In genomic region chr4:93579343-93579742, GRCm38 (mm10) we compare ENCODE assay signal across 25 mouse cellular contexts.
DNase-seq lines count a peak whose midpoint lies in the region; ATAC-seq lines count a peak whose summit lies in the region.
"Had no signal": no experiment of that assay in that cellular context is flagged by ENCODE, and none has a peak within 500 bp of the region (broad histone marks: within the 10 kb centered on the region; RNA-seq: fewer than 3 reads in every experiment).

No protein-coding gene starts in this region.

- H3K4me3 ChIP-seq in embryonic facial prominence, embryonic 11.5 days (ENCODE audit: low read depth, low read length), result no peak overlapping the region
- H3K4me3 ChIP-seq in embryonic facial prominence, embryonic 10.5 days, result no peak overlapping the region
- H3K4me3 ChIP-seq in limb, embryonic 15.5 days, result no peak overlapping the region
- H3K4me3 ChIP-seq in limb, embryonic 10.5 days, result no peak overlapping the region
- no peak overlapping the region for H3K4me3 ChIP-seq in midbrain, embryonic 13.5 days (replicated peaks)
- H3K4me3 ChIP-seq in midbrain, embryonic 15.5 days, result no peak overlapping the region
- H3K4me3 ChIP-seq in neural tube, embryonic 15.5 days (replicated peaks), result no peak overlapping the region
- H3K4me3 ChIP-seq: embryonic facial prominence, embryonic 12.5 days; erythroblast, embryonic 14.5 days; gastrocnemius, adult 2 months; hindbrain, embryonic 13.5 days had no signal

- WGBS in embryonic facial prominence, embryonic 11.5 days, result 81% methylated on average over 5 of the region's 5 CpGs
- WGBS in embryonic facial prominence, embryonic 10.5 days, result 88% methylated on average over 5 of the region's 5 CpGs
- WGBS in limb, embryonic 15.5 days, result 84% methylated on average over 5 of the region's 5 CpGs
- WGBS in limb, embryonic 10.5 days, result 84% methylated on average over 5 of the region's 5 CpGs
- 89% methylated on average over 5 of the region's 5 CpGs for WGBS in midbrain, embryonic 13.5 days
- 84% methylated on average over 5 of the region's 5 CpGs for WGBS in midbrain, embryonic 15.5 days
- 88% methylated on average over 5 of the region's 5 CpGs for WGBS in neural tube, embryonic 15.5 days

- H3K27ac ChIP-seq in embryonic facial prominence, embryonic 11.5 days (replicated peaks; ENCODE audit: low read depth, low read length), result no peak overlapping the region
- no peak overlapping the region for H3K27ac ChIP-seq in embryonic facial prominence, embryonic 10.5 days (replicated peaks)
- H3K27ac ChIP-seq in limb, embryonic 15.5 days, result no peak overlapping the region
- H3K27ac ChIP-seq in limb, embryonic 10.5 days, result no peak overlapping the region
- no peak overlapping the region for H3K27ac ChIP-seq in midbrain, embryonic 13.5 days
- H3K27ac ChIP-seq in midbrain, embryonic 15.5 days, result no peak overlapping the region
- H3K27ac ChIP-seq in neural tube, embryonic 15.5 days (replicated peaks), result no peak overlapping the region
- H3K27ac ChIP-seq: embryonic facial prominence, embryonic 12.5 days; gastrocnemius, adult 2 months; hindbrain, embryonic 13.5 days; hindbrain, postnatal 0 days had no signal

- no peaks in the 10 kb centered on the region for H3K36me3 ChIP-seq in embryonic facial prominence, embryonic 11.5 days (replicated peaks; ENCODE audit: control insufficient read depth, insufficient read depth, low read depth, low read length)
- H3K36me3 ChIP-seq in embryonic facial prominence, embryonic 10.5 days (replicated peaks), result no peaks in the 10 kb centered on the region
- H3K36me3 ChIP-seq in limb, embryonic 15.5 days, result no peaks in the 10 kb centered on the region
- H3K36me3 ChIP-seq in limb, embryonic 10.5 days, result no peaks in the 10 kb centered on the region
- no peaks in the 10 kb centered on the region for H3K36me3 ChIP-seq in midbrain, embryonic 13.5 days
- no peaks in the 10 kb centered on the region for H3K36me3 ChIP-seq in midbrain, embryonic 15.5 days (replicated peaks)
- H3K36me3 ChIP-seq in neural tube, embryonic 15.5 days, result no peaks in the 10 kb centered on the region
- H3K36me3 ChIP-seq: embryonic facial prominence, embryonic 12.5 days; hindbrain, embryonic 13.5 days had no signal

- ATAC-seq in embryonic facial prominence, embryonic 11.5 days (replicated peaks; ENCODE audit: insufficient number of reproducible peaks, low FRiP score, low TSS enrichment, low read depth), result peak; percentile 65; the same call in 1 of the 2 replicates
- ATAC-seq in limb, embryonic 15.5 days (ENCODE audit: insufficient number of reproducible peaks, low FRiP score, low TSS enrichment, low read depth), result peak; percentile 44; the same call in 1 of the 2 replicates
- ATAC-seq in midbrain, embryonic 13.5 days, result 0 out of 2 replicates have a peak, but pooled peaks have one; percentile 48
- ATAC-seq in midbrain, embryonic 15.5 days (replicated peaks), result no peak
- ATAC-seq in neural tube, embryonic 15.5 days (ENCODE audit: low FRiP score), result no peak
- ATAC-seq: activated CD4-positive, CD25-positive, alpha-beta regulatory T cell, adult 4 months; forebrain, embryonic 14.5 days; forebrain, postnatal 0 days; hindbrain, postnatal 0 days had no signal

- H3K4me1 ChIP-seq in embryonic facial prominence, embryonic 11.5 days (ENCODE audit: control insufficient read depth, insufficient read depth, low read length), result no peaks in the 10 kb centered on the region
- H3K4me1 ChIP-seq in embryonic facial prominence, embryonic 10.5 days, result no peaks in the 10 kb centered on the region
- H3K4me1 ChIP-seq in limb, embryonic 15.5 days, result no peaks in the 10 kb centered on the region
- no peaks in the 10 kb centered on the region for H3K4me1 ChIP-seq in limb, embryonic 10.5 days
- H3K4me1 ChIP-seq in midbrain, embryonic 13.5 days (replicated peaks), result no peaks in the 10 kb centered on the region
- H3K4me1 ChIP-seq in midbrain, embryonic 15.5 days, result no peaks in the 10 kb centered on the region
- no peaks in the 10 kb centered on the region for H3K4me1 ChIP-seq in neural tube, embryonic 15.5 days
- H3K4me1 ChIP-seq: embryonic facial prominence, embryonic 12.5 days; hindbrain, embryonic 13.5 days had no signal

- DNase-seq in embryonic facial prominence, embryonic 11.5 days (ENCODE audit: low spot score), result no peak
- no peak for DNase-seq in embryonic facial prominence, embryonic 10.5 days (ENCODE audit: low spot score)
- no peak for DNase-seq in limb, embryonic 10.5 days (ENCODE audit: low spot score)
- DNase-seq: adrenal gland, adult 8-10 months; adrenal gland, postnatal 25 days; cerebellum, adult 11-12 months; cerebellum, adult 8-10 months; cerebellum, postnatal 10 days; cerebellum, postnatal 36 days; embryo, embryonic 11 days; forebrain, postnatal 0 days; gastrocnemius, adult 2 months; gastrocnemius, postnatal 14 days; heart, adult 11 months had no signal

- H3K9ac ChIP-seq in embryonic facial prominence, embryonic 11.5 days (replicated peaks; ENCODE audit: low read length), result no peak overlapping the region
- no peak overlapping the region for H3K9ac ChIP-seq in limb, embryonic 15.5 days
- no peak overlapping the region for H3K9ac ChIP-seq in midbrain, embryonic 13.5 days (replicated peaks)
- H3K9ac ChIP-seq in midbrain, embryonic 15.5 days, result no peak overlapping the region
- H3K9ac ChIP-seq in neural tube, embryonic 15.5 days (replicated peaks), result no peak overlapping the region
- H3K9ac ChIP-seq: embryonic facial prominence, embryonic 12.5 days; forebrain, postnatal 0 days; hindbrain, embryonic 13.5 days had no signal

- H3K4me2 ChIP-seq in embryonic facial prominence, embryonic 11.5 days (ENCODE audit: low read depth, low read length), result no peak overlapping the region
- H3K4me2 ChIP-seq in limb, embryonic 15.5 days, result no peak overlapping the region
- H3K4me2 ChIP-seq in midbrain, embryonic 13.5 days (replicated peaks), result no peak overlapping the region
- H3K4me2 ChIP-seq in midbrain, embryonic 15.5 days, result no peak overlapping the region
- H3K4me2 ChIP-seq in neural tube, embryonic 15.5 days, result no peak overlapping the region
- H3K4me2 ChIP-seq: embryonic facial prominence, embryonic 12.5 days; heart, embryonic 11.5 days; hindbrain, embryonic 13.5 days had no signal

- H3K27me3 ChIP-seq in embryonic facial prominence, embryonic 11.5 days (ENCODE audit: control insufficient read depth, insufficient read depth, low read length), result no peaks in the 10 kb centered on the region
- no peaks in the 10 kb centered on the region for H3K27me3 ChIP-seq in embryonic facial prominence, embryonic 10.5 days (replicated peaks; ENCODE audit: low read depth, poor library complexity, severe bottlenecking)
- H3K27me3 ChIP-seq in limb, embryonic 15.5 days, result no peaks in the 10 kb centered on the region
- no peaks in the 10 kb centered on the region for H3K27me3 ChIP-seq in limb, embryonic 10.5 days (ENCODE audit: low read depth, poor library complexity, severe bottlenecking)
- no peaks in the 10 kb centered on the region for H3K27me3 ChIP-seq in midbrain, embryonic 13.5 days
- no peaks in the 10 kb centered on the region for H3K27me3 ChIP-seq in midbrain, embryonic 15.5 days (replicated peaks)
- no peaks in the 10 kb centered on the region for H3K27me3 ChIP-seq in neural tube, embryonic 15.5 days (replicated peaks)
- H3K27me3 ChIP-seq: embryonic facial prominence, embryonic 12.5 days; hindbrain, embryonic 13.5 days had no signal

- H3K9me3 ChIP-seq in embryonic facial prominence, embryonic 11.5 days (replicated peaks; ENCODE audit: control insufficient read depth, low read length), result no peaks in the 10 kb centered on the region
- no peaks in the 10 kb centered on the region for H3K9me3 ChIP-seq in embryonic facial prominence, embryonic 10.5 days
- H3K9me3 ChIP-seq in limb, embryonic 15.5 days, result no peaks in the 10 kb centered on the region
- no peaks in the 10 kb centered on the region for H3K9me3 ChIP-seq in limb, embryonic 10.5 days (replicated peaks)
- H3K9me3 ChIP-seq in midbrain, embryonic 13.5 days, result no peaks in the 10 kb centered on the region
- H3K9me3 ChIP-seq in midbrain, embryonic 15.5 days, result no peaks in the 10 kb centered on the region
- no peaks in the 10 kb centered on the region for H3K9me3 ChIP-seq in neural tube, embryonic 15.5 days (replicated peaks)
- H3K9me3 ChIP-seq: embryonic facial prominence, embryonic 12.5 days; hindbrain, embryonic 13.5 days had no signal

Comparison
In these comparisons a context has a peak if more than half of its experiments do, and no peak if none do; other contexts are left out.
1. ATAC-seq: peak in embryonic facial prominence, embryonic 11.5 days (single experiment), limb, embryonic 15.5 days (single experiment) and midbrain, embryonic 13.5 days (single experiment); none in midbrain, embryonic 15.5 days (single experiment) and neural tube, embryonic 15.5 days (single experiment).